Mouse (Mus musculus): ENCODE measurements around the gene Col4a4. TPM values are rescaled to one million over a fixed set of nuclear protein-coding genes. Genes with fewer than 3 reads are reported as not detected.

The Col4a4 gene
- polyA plus RNA-seq, 1 experiment = 0.23 TPM

GRCm38 (mm10) chr1:82411521-82411920 is 175.1 kb downstream of the Col4a4 start:
- TF ChIP-seq CTCF (IDR thresholded peaks at IDR 0.05; ENCODE audit: extremely low read depth, insufficient read depth, low read length) (no peak), POLR2A (IDR thresholded peaks at IDR 0.05; ENCODE audit: extremely low read depth, insufficient read depth, low read length) (no peak)
- no peak overlapping the region for H3K4me3 ChIP-seq (ENCODE audit: insufficient read depth, low read length)
- no peaks in the 10 kb centered on the region for H3K4me1 ChIP-seq (ENCODE audit: control insufficient read depth, insufficient read depth, low read length)
- no peak overlapping the region for H3K27ac ChIP-seq (ENCODE audit: insufficient read depth, low read length)

- no peak for TF ChIP-seq POLR2A (IDR thresholded peaks at IDR 0.05; ENCODE audit: extremely low read depth, insufficient read depth, low read length)
- no peak for TF ChIP-seq CTCF (IDR thresholded peaks at IDR 0.05; ENCODE audit: extremely low read depth, insufficient read depth, low read length)
- Histone ChIP-seq H3K4me1 (ENCODE audit: control insufficient read depth, insufficient read depth, low read length) (no peaks in the 10 kb centered on the region), H3K4me3 (ENCODE audit: insufficient read depth, low read length) (no peak overlapping the region), H3K27ac (ENCODE audit: insufficient read depth, low read length) (no peak overlapping the region)
These were observed 176.1 kb downstream of the Col4a4 start for GRCm38 (mm10) chr1:82410548-82410947.

GRCm38 (mm10) chr1:82409271-82409670 is 177.4 kb downstream of the Col4a4 start:
- no peak for TF ChIP-seq CTCF (IDR thresholded peaks at IDR 0.05; ENCODE audit: extremely low read depth, insufficient read depth, low read length)
- no peak for TF ChIP-seq POLR2A (IDR thresholded peaks at IDR 0.05; ENCODE audit: extremely low read depth, insufficient read depth, low read length)

GRCm38 (mm10) chr1:82407786-82408185 is 178.9 kb downstream of the Col4a4 start:
- Histone ChIP-seq H3K4me3 (ENCODE audit: insufficient read depth, low read length) (no peak overlapping the region), H3K27ac (ENCODE audit: insufficient read depth, low read length) (no peak overlapping the region), H3K4me1 (ENCODE audit: control insufficient read depth, insufficient read depth, low read length) (no peaks in the 10 kb centered on the region)
- TF ChIP-seq CTCF (IDR thresholded peaks at IDR 0.05; ENCODE audit: extremely low read depth, insufficient read depth, low read length) (no peak), POLR2A (IDR thresholded peaks at IDR 0.05; ENCODE audit: extremely low read depth, insufficient read depth, low read length) (no peak)

More at GRCm38 (mm10) chr1:82409271-82409670, 177.4 kb downstream of the Col4a4 start:
- Histone ChIP-seq H3K4me1 (ENCODE audit: control insufficient read depth, insufficient read depth, low read length) (no peaks in the 10 kb centered on the region), H3K27ac (ENCODE audit: insufficient read depth, low read length) (no peak overlapping the region), H3K4me3 (ENCODE audit: insufficient read depth, low read length) (no peak overlapping the region)

Other genes with a start within 250 kb of the Col4a4 start
- 0.19 and 0.30 TPM in 2 replicates for gene Col4a3, start 72 bp upstream of the Col4a4 start, polyA plus RNA-seq (2012; rRNA removed)
- 365 and 371 TPM in 2 replicates for gene Mff, start 138.0 kb upstream of the Col4a4 start, polyA plus RNA-seq (2012; rRNA removed)
- gene Tm4sf20, start 181.6 kb upstream of the Col4a4 start, polyA plus RNA-seq (2012; rRNA removed) = not detected in 2 replicates
- not detected in 2 replicates for gene Gm47791, start 184.4 kb upstream of the Col4a4 start, polyA plus RNA-seq (2012; rRNA removed)